Mouse (Mus musculus) erythroblast, embryonic 14.5 days (primary cell): ENCODE measurements at regions not wholly inside any gene's neighbourhood (a gene's known extent, or its start where the extent isn't known, plus 50 kb on each side); places are given as distances from the start of the nearest gene placed in this dataset.

Source experiments
- GATA1 ChIP-seq: IDR thresholded peaks from 2 replicates; pipeline ENCODE4 v1.6.1; 2012; ENCODE audit warnings: low read length, inconsistent platforms, mixed read lengths
- TAL1 ChIP-seq: IDR thresholded peaks from 3 replicates; pipeline ENCODE4 v1.6.1; 2012; ENCODE audit warnings: low read length, inconsistent platforms, mixed read lengths

DNA sequence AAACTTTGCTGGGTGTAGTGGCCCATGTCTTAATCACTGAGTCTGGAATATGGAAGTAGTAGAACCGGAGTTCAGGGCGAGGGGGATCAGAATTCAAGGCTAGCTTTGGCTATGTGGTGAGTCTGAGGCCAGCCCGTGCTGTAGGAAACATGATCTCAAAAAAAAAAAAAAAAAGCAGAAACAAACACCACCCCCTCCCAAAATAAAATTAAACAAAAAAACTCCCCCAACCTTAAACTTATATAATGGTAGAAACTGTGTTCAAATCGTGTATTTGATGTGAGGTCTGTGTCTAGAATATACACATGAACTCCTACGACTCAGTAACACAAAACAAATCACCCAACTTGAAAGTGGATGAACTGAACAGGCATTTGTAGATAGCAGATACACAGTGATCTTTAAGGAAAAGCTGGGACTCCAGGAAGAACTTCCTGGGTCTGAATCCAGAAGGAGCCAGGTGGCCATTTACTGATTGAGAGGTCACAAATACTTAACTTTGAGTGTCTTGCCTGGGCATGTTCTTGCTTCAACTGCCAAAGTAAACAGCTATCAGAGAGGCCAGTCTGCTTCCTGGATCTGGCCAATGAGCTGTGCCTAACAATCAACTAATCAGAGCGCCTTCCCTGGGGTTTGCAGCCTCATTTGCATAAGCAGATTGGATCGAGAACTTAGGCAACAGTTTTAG lies 63.6 kb upstream of the Nfe2l2 start:
- TF ChIP-seq GATA1 (no peak), TAL1 (no peak)
